Mouse (Mus musculus) forebrain, embryonic 15.5 days (tissue): ENCODE measurements around the gene Kcnc4. TPM values are rescaled to one million over a fixed set of nuclear protein-coding genes. Genes with fewer than 3 reads are reported as not detected.

Source experiments
- ATAC-seq: fragments of 200-750 bp; cut with Nextera tagmentation; replicated peaks from 2 replicates; pipeline ENCODE4 v1.8.0; 2017; ENCODE audit warnings: mild to moderate bottlenecking, moderate TSS enrichment, moderate library complexity
- H3K27ac ChIP-seq: fragments of 300-500 bp; sonication (generic); replicated peaks from 2 replicates; pipeline ENCODE4 v1.5.1; 2015; ENCODE audit warnings: mild to moderate bottlenecking, inconsistent platforms
- H3K27me3 ChIP-seq: fragments of 300-500 bp; sonication (generic); 2 replicates; pipeline ENCODE4 v1.6.1; 2015; ENCODE audit warnings: inconsistent platforms
- H3K36me3 ChIP-seq: fragments of 300-500 bp; sonication (generic); 2 replicates; pipeline ENCODE4 v1.6.1; 2015; ENCODE audit warnings: mild to moderate bottlenecking, inconsistent platforms
- H3K4me1 ChIP-seq: fragments of 300-500 bp; sonication (generic); 2 replicates; pipeline ENCODE4 v1.6.1; 2015; ENCODE audit warnings: inconsistent platforms
- H3K4me2 ChIP-seq: fragments of 300-500 bp; sonication (generic); replicated peaks from 2 replicates; pipeline ENCODE4 v1.6.1; 2015; ENCODE audit warnings: mild to moderate bottlenecking, inconsistent platforms
- H3K4me3 ChIP-seq: fragments of 300-500 bp; sonication (generic); 2 replicates; pipeline ENCODE4 v1.5.1; 2015; ENCODE audit warnings: mild to moderate bottlenecking, inconsistent platforms
- H3K9ac ChIP-seq: fragments of 300-500 bp; sonication (generic); replicated peaks from 2 replicates; pipeline ENCODE4 v1.6.1; 2015; ENCODE audit warnings: mild to moderate bottlenecking, inconsistent platforms
- H3K9me3 ChIP-seq: fragments of 300-500 bp; sonication (generic); 2 replicates; pipeline ENCODE4 v1.6.1; 2016; ENCODE audit warnings: inconsistent platforms
- WGBS: fragments of 180-500 bp; shearing (Covaris S2); methylation state at CpG from one replicate; pipeline ENCODE4 v1.1.7; 2015; ENCODE audit warnings: mixed read lengths; 5-methylcytosine and 5-hydroxymethylcytosine counted together
- polyA plus RNA-seq: library from polyadenylated mRNA; unstranded; fragments of >200 nt; fragmentation: Nextera tagmentation; extraction: Ambion mirVana; gene quantifications from 2 replicates; pipeline ENCODE4 v1.2.1, GENCODE M21; 2015

Kcnc4 gene
- polyA plus RNA-seq, 1 experiment from 2014 or later, result 1.8 TPM

- Histone ChIP-seq H3K27ac (no peak overlapping the region), H3K36me3 (no peaks in the 10 kb centered on the region), H3K4me2 (no peak overlapping the region), H3K9ac (no peak overlapping the region), H3K27me3 (peaks cover 40% of the 10 kb centered on the region), H3K4me3 (no peak overlapping the region), H3K9me3 (no peaks in the 10 kb centered on the region), H3K4me1 (peaks cover 16% of the 10 kb centered on the region)
- ATAC-seq, result no peak
- 84% methylated on average over 4 of the region's 4 CpGs for WGBS
These were observed 5.1 kb downstream of the Kcnc4 start for GRCm38 (mm10) chr3:107454280-107454679.

GRCm38 (mm10) chr3:107446822-107447221, 12.5 kb downstream of the Kcnc4 start:
- no peak overlapping the region for H3K4me3 ChIP-seq
- WGBS, result 72% methylated on average over 3 of the region's 3 CpGs
- no peak overlapping the region for H3K4me2 ChIP-seq
- ATAC-seq, result no peak
- H3K27ac ChIP-seq, result no peak overlapping the region
- H3K36me3 ChIP-seq, result no peaks in the 10 kb centered on the region
- H3K9ac ChIP-seq, result no peak overlapping the region
- no peaks in the 10 kb centered on the region for H3K9me3 ChIP-seq
- H3K4me1 ChIP-seq, result no peaks in the 10 kb centered on the region
- H3K27me3 ChIP-seq, result no peaks in the 10 kb centered on the region

- no peak for ATAC-seq
- WGBS, result 64% methylated on average over 5 of the region's 5 CpGs
- H3K27ac ChIP-seq, result no peak overlapping the region
- no peaks in the 10 kb centered on the region for H3K9me3 ChIP-seq
- no peaks in the 10 kb centered on the region for H3K27me3 ChIP-seq
- H3K36me3 ChIP-seq, result no peaks in the 10 kb centered on the region
- no peak overlapping the region for H3K9ac ChIP-seq
- no peaks in the 10 kb centered on the region for H3K4me1 ChIP-seq
- H3K4me2 ChIP-seq, result no peak overlapping the region
- H3K4me3 ChIP-seq, result no peak overlapping the region
These were observed 15.5 kb downstream of the Kcnc4 start for GRCm38 (mm10) chr3:107443866-107444265.

GRCm38 (mm10) chr3:107442191-107442590, 17.2 kb downstream of the Kcnc4 start:
- H3K4me1 ChIP-seq, result no peaks in the 10 kb centered on the region
- ATAC-seq, result no peak; the same call in 1 of the 2 replicates
- no peak overlapping the region for H3K4me2 ChIP-seq
- WGBS, result 64% methylated on average over 11 of the region's 11 CpGs
- no peaks in the 10 kb centered on the region for H3K9me3 ChIP-seq
- no peak overlapping the region for H3K27ac ChIP-seq
- H3K9ac ChIP-seq, result no peak overlapping the region
- no peaks in the 10 kb centered on the region for H3K36me3 ChIP-seq
- no peaks in the 10 kb centered on the region for H3K27me3 ChIP-seq
- no peak overlapping the region for H3K4me3 ChIP-seq

GRCm38 (mm10) chr3:107441306-107441705, 18.0 kb downstream of the Kcnc4 start:
- Histone ChIP-seq H3K4me2 (no peak overlapping the region), H3K27ac (no peak overlapping the region), H3K4me3 (no peak overlapping the region), H3K36me3 (no peaks in the 10 kb centered on the region), H3K9ac (no peak overlapping the region), H3K9me3 (no peaks in the 10 kb centered on the region), H3K4me1 (peaks cover 5% of the 10 kb centered on the region; the same call in 1 of the 2 replicates), H3K27me3 (no peaks in the 10 kb centered on the region)
- no peak for ATAC-seq
- 75% methylated on average over 8 of the region's 8 CpGs for WGBS

- no peak overlapping the region for H3K9ac ChIP-seq
- peaks cover 10% of the 10 kb centered on the region; the same call in 1 of the 2 replicates for H3K4me1 ChIP-seq
- no peaks in the 10 kb centered on the region for H3K9me3 ChIP-seq
- no peak overlapping the region for H3K27ac ChIP-seq
- no peak for ATAC-seq
- no peaks in the 10 kb centered on the region for H3K27me3 ChIP-seq
- H3K4me3 ChIP-seq, result no peak overlapping the region
- no peaks in the 10 kb centered on the region for H3K36me3 ChIP-seq
- no peak overlapping the region for H3K4me2 ChIP-seq
- 81% methylated on average over 11 of the region's 11 CpGs for WGBS
These were observed 20.1 kb downstream of the Kcnc4 start for GRCm38 (mm10) chr3:107439280-107439679.

GRCm38 (mm10) chr3:107437666-107438065, 21.7 kb downstream of the Kcnc4 start:
- Histone ChIP-seq H3K9me3 (no peaks in the 10 kb centered on the region), H3K4me2 (no peak overlapping the region), H3K27me3 (no peaks in the 10 kb centered on the region), H3K27ac (no peak overlapping the region), H3K9ac (no peak overlapping the region), H3K4me1 (peaks cover 10% of the 10 kb centered on the region; the same call in 1 of the 2 replicates), H3K4me3 (no peak overlapping the region), H3K36me3 (no peaks in the 10 kb centered on the region)
- ATAC-seq, result no peak
- WGBS, result 89% methylated on average over 2 of the region's 2 CpGs

GRCm38 (mm10) chr3:107436434-107436833, 22.9 kb downstream of the Kcnc4 start:
- Histone ChIP-seq H3K27me3 (no peaks in the 10 kb centered on the region), H3K9me3 (no peaks in the 10 kb centered on the region)

GRCm38 (mm10) chr3:107433614-107434013, 25.7 kb downstream of the Kcnc4 start:
- Histone ChIP-seq H3K9ac (no peak overlapping the region), H3K9me3 (no peaks in the 10 kb centered on the region), H3K36me3 (no peaks in the 10 kb centered on the region), H3K4me1 (peaks cover 19% of the 10 kb centered on the region), H3K27ac (no peak overlapping the region), H3K27me3 (no peaks in the 10 kb centered on the region), H3K4me2 (no peak overlapping the region), H3K4me3 (no peak overlapping the region)
- WGBS, result 64% methylated on average over 9 of the region's 9 CpGs
- ATAC-seq, result no peak

More at GRCm38 (mm10) chr3:107436434-107436833, 22.9 kb downstream of the Kcnc4 start:
- Histone ChIP-seq H3K36me3 (no peaks in the 10 kb centered on the region), H3K27ac (no peak overlapping the region; the same call in 1 of the 2 replicates), H3K4me2 (no peak overlapping the region), H3K9ac (no peak overlapping the region), H3K4me3 (no peak overlapping the region), H3K4me1 (peaks cover 10% of the 10 kb centered on the region; the same call in 1 of the 2 replicates)
- WGBS, result 24% methylated on average over 6 of the region's 6 CpGs
- peak; percentile 35; the same call in 1 of the 2 replicates for ATAC-seq

GRCm38 (mm10) chr3:107431268-107431667, 28.1 kb downstream of the Kcnc4 start:
- no peak overlapping the region for H3K9ac ChIP-seq
- peak overlapping the region; percentile 39 for H3K27ac ChIP-seq

GRCm38 (mm10) chr3:107424258-107425041, 34.9 kb downstream of the Kcnc4 start:
- Histone ChIP-seq H3K4me3 (no peak overlapping the region), H3K27ac (no peak overlapping the region), H3K4me2 (no peak overlapping the region; the same call in 1 of the 2 replicates), H3K4me1 (no peaks in the 10 kb centered on the region; the same call in 1 of the 2 replicates), H3K27me3 (no peaks in the 10 kb centered on the region), H3K9ac (no peak overlapping the region), H3K36me3 (no peaks in the 10 kb centered on the region), H3K9me3 (no peaks in the 10 kb centered on the region)
- 53% methylated on average over 11 of the region's 11 CpGs for WGBS
- ATAC-seq, result 0 out of 2 replicates have a peak, but pooled peaks have one; percentile 46

More at GRCm38 (mm10) chr3:107431268-107431667, 28.1 kb downstream of the Kcnc4 start:
- H3K27me3 ChIP-seq, result no peaks in the 10 kb centered on the region
- peaks cover 13% of the 10 kb centered on the region for H3K4me1 ChIP-seq
- no peaks in the 10 kb centered on the region for H3K36me3 ChIP-seq
- H3K9me3 ChIP-seq, result no peaks in the 10 kb centered on the region
- 8% methylated on average over 1 of the region's 1 CpGs for WGBS
- H3K4me2 ChIP-seq, result no peak overlapping the region
- ATAC-seq, result peak; percentile 92
- no peak overlapping the region for H3K4me3 ChIP-seq

- 81% methylated on average over 2 of the region's 2 CpGs for whole genome bisulfite sequencing
- H3K9me3 ChIP-seq, result no peaks in the 10 kb centered on the region
- H3K27ac ChIP-seq, result no peak overlapping the region
- no peak overlapping the region for H3K9ac ChIP-seq
- ATAC-seq, result no peak
- no peak overlapping the region for H3K4me2 ChIP-seq
- H3K4me3 ChIP-seq, result no peak overlapping the region
- H3K36me3 ChIP-seq, result no peaks in the 10 kb centered on the region
- H3K27me3 ChIP-seq, result no peaks in the 10 kb centered on the region
- H3K4me1 ChIP-seq, result no peaks in the 10 kb centered on the region; the same call in 1 of the 2 replicates
These were observed 39.2 kb downstream of the Kcnc4 start for GRCm38 (mm10) chr3:107420156-107420555.
